Mouse (Mus musculus) heart, embryonic 10.5 days (tissue): ENCODE results near the gene Ift46. TPM values are rescaled to one million over a fixed set of nuclear protein-coding genes. Genes with fewer than 3 reads are reported as not detected.
A peak's percentile ranks its signal among the peaks of the same experiment; 100 is the strongest.

Experiments used
- DNase-seq: peaks from one replicate; pipeline ENCODE4 v3.0.0-alpha.2; 2017; ENCODE audit warnings: low spot score
- H3K27ac ChIP-seq: fragments of 300-500 bp; sonication (generic); 2 replicates; pipeline ENCODE4 v1.5.1; 2016; ENCODE audit warnings: mild to moderate bottlenecking
- H3K27me3 ChIP-seq: fragments of 300-500 bp; sonication (generic); 2 replicates; pipeline ENCODE4 v1.6.1; 2016; ENCODE audit warnings: mild to moderate bottlenecking; ENCODE audit not compliant: poor library complexity, insufficient read depth, severe bottlenecking
- H3K36me3 ChIP-seq: fragments of 300-500 bp; sonication (generic); 2 replicates; pipeline ENCODE4 v1.6.1; 2016; ENCODE audit warnings: mild to moderate bottlenecking, moderate library complexity
- H3K4me1 ChIP-seq: fragments of 300-500 bp; sonication (generic); 2 replicates; pipeline ENCODE4 v1.6.1; 2016; ENCODE audit warnings: mild to moderate bottlenecking
- H3K4me3 ChIP-seq: fragments of 300-500 bp; sonication (generic); 2 replicates; pipeline ENCODE4 v1.5.1; 2016; ENCODE audit warnings: mild to moderate bottlenecking, moderate library complexity
- H3K9me3 ChIP-seq: fragments of 300-500 bp; sonication (generic); 2 replicates; pipeline ENCODE4 v1.6.1; 2016; ENCODE audit warnings: mild to moderate bottlenecking, moderate library complexity
- WGBS: fragments of 180-500 bp; shearing (Covaris S2); methylation state at CpG from one replicate; pipeline ENCODE4 v1.1.7; 2016; 5-methylcytosine and 5-hydroxymethylcytosine counted together
- polyA plus RNA-seq: library from polyadenylated mRNA; unstranded; fragments of >200 nt; fragmentation: Nextera tagmentation; extraction: Ambion mirVana; gene quantifications from 2 replicates; pipeline ENCODE4 v1.2.1, GENCODE M21; 2016

Gene Ift46
- polyA plus RNA-seq, 1 experiment from 2014 or later: 84.8 TPM

- H3K4me1 ChIP-seq: no peaks in the 10 kb centered on the region
- no peak overlapping the region for H3K27ac ChIP-seq
- no peaks in the 10 kb centered on the region for H3K27me3 ChIP-seq
- 56% methylated on average over 7 of the region's 7 CpGs for whole genome bisulfite sequencing
- peaks cover 92% of the 10 kb centered on the region for H3K36me3 ChIP-seq
- H3K9me3 ChIP-seq: no peaks in the 10 kb centered on the region
- H3K4me3 ChIP-seq: no peak overlapping the region
- peak; percentile 82 for DNase-seq
Observed at GRCm38 (mm10) chr9:44836439-44836838, 68.7 kb downstream of the Ift46 start.

- DNase-seq: no peak
- Histone ChIP-seq H3K9me3 (no peaks in the 10 kb centered on the region), H3K27me3 (no peaks in the 10 kb centered on the region), H3K4me1 (no peaks in the 10 kb centered on the region), H3K27ac (no peak overlapping the region), H3K4me3 (no peak overlapping the region), H3K36me3 (peaks cover 90% of the 10 kb centered on the region)
- WGBS: 87% methylated on average over 10 of the region's 10 CpGs
Observed at GRCm38 (mm10) chr9:44841241-44841640, 73.5 kb downstream of the Ift46 start.

Other genes starting within 250 kb of the Ift46 start
- not detected in 2 replicates for gene Cxcr5, start 206.0 kb upstream of the Ift46 start, polyA plus RNA-seq
- gene Ddx6, start 163.0 kb upstream of the Ift46 start, polyA plus RNA-seq: 12.6 and 12.7 TPM in 2 replicates
- not detected in 2 replicates for gene Treh, start 94.7 kb upstream of the Ift46 start, polyA plus RNA-seq
- 29.1 and 34.7 TPM in 2 replicates for gene Phldb1, start 32.7 kb upstream of the Ift46 start, polyA plus RNA-seq
- 159 and 167 TPM in 2 replicates for gene Arcn1, start 63 bp upstream of the Ift46 start, polyA plus RNA-seq
- 1.7 and 1.8 TPM in 2 replicates for gene Tmem25, start 31.4 kb downstream of the Ift46 start, polyA plus RNA-seq
- 0.50 TPM in 1 of 2 replicates, not detected in the other for gene Ttc36, start 35.2 kb downstream of the Ift46 start, polyA plus RNA-seq
- gene Kmt2a, start 113.4 kb downstream of the Ift46 start, polyA plus RNA-seq: 7.4 and 10.5 TPM in 2 replicates
- gene Atp5l, start 152.8 kb downstream of the Ift46 start, polyA plus RNA-seq: 722 and 893 TPM in 2 replicates
- gene Ube4a, start 197.7 kb downstream of the Ift46 start, polyA plus RNA-seq: 17.8 and 20.9 TPM in 2 replicates
- not detected in 2 replicates for gene Cd3g, start 212.5 kb downstream of the Ift46 start, polyA plus RNA-seq
- not detected in 2 replicates for gene Cd3d, start 213.9 kb downstream of the Ift46 start, polyA plus RNA-seq
- gene Cd3e, start 241.7 kb downstream of the Ift46 start, polyA plus RNA-seq: not detected in 2 replicates